ENCODE assay signal across 8 mouse cellular contexts in genomic region chr16:24395100-24395499, GRCm38 (mm10). TPM values are rescaled to one million over a fixed set of nuclear protein-coding genes. Genes with fewer than 3 reads are reported as not detected.
A peak's percentile ranks its signal among the peaks of the same experiment; 100 is the strongest.
DNase-seq lines count a peak whose midpoint lies in the region; ATAC-seq and TF ChIP-seq lines count a peak whose summit lies in the region.

No protein-coding gene starts in this region.

- H3K27ac ChIP-seq in lung, postnatal 0 days (ENCODE audit: low read length), result peak overlapping the region; percentile 100
- H3K27ac ChIP-seq in forebrain, embryonic 10.5 days, result peak overlapping the region; percentile 98; the same call in 1 of the 2 replicates
- H3K27ac ChIP-seq in intestine, embryonic 15.5 days, result peak overlapping the region; percentile 99
- no peak overlapping the region for H3K27ac ChIP-seq in neural tube, embryonic 14.5 days (ENCODE audit: low read depth, low read length)

- TF ChIP-seq CTCF in lung, postnatal 0 days (IDR thresholded peaks at IDR 0.05), result no peak

- no peak for ATAC-seq in lung, postnatal 0 days
- no peak for ATAC-seq in intestine, embryonic 15.5 days
- ATAC-seq in neural tube, embryonic 14.5 days (ENCODE audit: low read depth), result no peak

- H3K9ac ChIP-seq in lung, postnatal 0 days (replicated peaks; ENCODE audit: low read depth), result peak overlapping the region; percentile 98; the same call in 1 of the 2 replicates
- peak overlapping the region; percentile 96 for H3K9ac ChIP-seq in intestine, embryonic 15.5 days
- no peak overlapping the region for H3K9ac ChIP-seq in neural tube, embryonic 14.5 days (replicated peaks; ENCODE audit: low read depth, low read length)

- H3K4me1 ChIP-seq in lung, postnatal 0 days (ENCODE audit: insufficient read depth, low read depth, low read length), result peaks cover 42% of the 10 kb centered on the region; the same call in 1 of the 2 replicates
- peaks cover 45% of the 10 kb centered on the region for H3K4me1 ChIP-seq in forebrain, embryonic 10.5 days
- peaks cover 53% of the 10 kb centered on the region for H3K4me1 ChIP-seq in intestine, embryonic 15.5 days (replicated peaks)
- 0 out of 2 replicates have a peak, but pooled peaks cover 7% of the 10 kb centered on the region for H3K4me1 ChIP-seq in neural tube, embryonic 14.5 days (ENCODE audit: control insufficient read depth, insufficient read depth, low read length)

- no peaks in the 10 kb centered on the region for H3K9me3 ChIP-seq in lung, postnatal 0 days (ENCODE audit: low read length)
- no peaks in the 10 kb centered on the region for H3K9me3 ChIP-seq in forebrain, embryonic 10.5 days
- no peaks in the 10 kb centered on the region for H3K9me3 ChIP-seq in intestine, embryonic 15.5 days
- no peaks in the 10 kb centered on the region for H3K9me3 ChIP-seq in neural tube, embryonic 14.5 days (ENCODE audit: control insufficient read depth, low read length)

- WGBS in lung, postnatal 0 days, result 48% methylated on average over 2 of the region's 2 CpGs
- 79% methylated on average over 2 of the region's 2 CpGs for WGBS in forebrain, embryonic 10.5 days
- 61% methylated on average over 2 of the region's 2 CpGs for WGBS in intestine, embryonic 15.5 days
- WGBS in neural tube, embryonic 14.5 days, result 88% methylated on average over 2 of the region's 2 CpGs

- H3K27me3 ChIP-seq in lung, postnatal 0 days (replicated peaks; ENCODE audit: insufficient read depth, low read length), result no peaks in the 10 kb centered on the region
- H3K27me3 ChIP-seq in forebrain, embryonic 10.5 days (ENCODE audit: poor library complexity, severe bottlenecking), result 0 out of 2 replicates have a peak, but pooled peaks cover 9% of the 10 kb centered on the region
- H3K27me3 ChIP-seq in intestine, embryonic 15.5 days (replicated peaks), result no peaks in the 10 kb centered on the region
- no peaks in the 10 kb centered on the region for H3K27me3 ChIP-seq in neural tube, embryonic 14.5 days (ENCODE audit: control insufficient read depth, insufficient read depth, low read length)

- intact Hi-C loops in left cerebral cortex, postnatal 4 days (cut with DNase I), result no loop called here

- DNase-seq in lung, postnatal 0 days (ENCODE audit: low spot score), result peak; percentile 63
- DNase-seq in lung, postnatal 25 days (ENCODE audit: low spot score), result no peak
- no peak for DNase-seq in forebrain, embryonic 10.5 days (ENCODE audit: extremely low spot score, low spot score)
- DNase-seq in left cerebral cortex, adult 9 months (ENCODE audit: low spot score in 2 of 2), result no peak
- DNase-seq in left cerebral cortex, postnatal 4 days, result no peak
- DNase-seq in right cerebral cortex, postnatal 10 days (ENCODE audit: low spot score in 2 of 2), result no peak

- H3K4me2 ChIP-seq in lung, postnatal 0 days (replicated peaks; ENCODE audit: low read depth, low read length), result peak overlapping the region; percentile 73
- H3K4me2 ChIP-seq in intestine, embryonic 15.5 days (replicated peaks), result peak overlapping the region; percentile 82
- H3K4me2 ChIP-seq in neural tube, embryonic 14.5 days (ENCODE audit: low read depth, low read length), result peak overlapping the region; percentile 84

- no peak for TF ChIP-seq EP300 in lung, postnatal 0 days (IDR thresholded peaks at IDR 0.05)

- no peaks in the 10 kb centered on the region for H3K36me3 ChIP-seq in lung, postnatal 0 days (ENCODE audit: insufficient read depth, low read length)
- no peaks in the 10 kb centered on the region for H3K36me3 ChIP-seq in forebrain, embryonic 10.5 days (replicated peaks)
- no peaks in the 10 kb centered on the region for H3K36me3 ChIP-seq in intestine, embryonic 15.5 days
- no peaks in the 10 kb centered on the region for H3K36me3 ChIP-seq in neural tube, embryonic 14.5 days (ENCODE audit: control insufficient read depth, insufficient read depth, low read length)

- H3K4me3 ChIP-seq in lung, postnatal 0 days (ENCODE audit: low read depth, low read length), result peak overlapping the region; percentile 94
- peak overlapping the region; percentile 87 for H3K4me3 ChIP-seq in forebrain, embryonic 10.5 days
- peak overlapping the region; percentile 89 for H3K4me3 ChIP-seq in intestine, embryonic 15.5 days (replicated peaks)
- H3K4me3 ChIP-seq in neural tube, embryonic 14.5 days (ENCODE audit: low read depth, low read length), result peak overlapping the region; percentile 88; the same call in 1 of the 2 replicates

RNA-seq across cellular contexts. Expression of gene Lpp, which starts 1.8 kb away (rescaled TPM):
- polyA plus RNA-seq in lung, postnatal 0 days (2015; fragmentation: Nextera tagmentation; extraction: Ambion mirVana), result 36.8 and 42.7 TPM in 2 replicates
- 27.3 and 27.9 TPM in 2 replicates for polyA plus RNA-seq in forebrain, embryonic 10.5 days (2016; fragmentation: Nextera tagmentation; extraction: Ambion mirVana)
- 61.7 and 63.0 TPM in 2 replicates for polyA plus RNA-seq in intestine, embryonic 15.5 days (2015; fragmentation: Nextera tagmentation; extraction: Ambion mirVana)
- polyA plus RNA-seq in neural tube, embryonic 14.5 days (2014; fragmentation: Nextera tagmentation; extraction: Ambion mirVana), result 7.0 and 14.7 TPM in 2 replicates
- 10 to 100 TPM; 11.5 to 13.0 TPM for total RNA-seq in left cerebral cortex, postnatal 4 days (2021)
